Mouse (Mus musculus) hindbrain, embryonic 16.5 days (tissue): Measurements from ENCODE around the gene Igf2r. TPM values are rescaled to one million over a fixed set of nuclear protein-coding genes. Genes with fewer than 3 reads are reported as not detected.

Source experiments
- ATAC-seq: fragments of 200-750 bp; cut with Nextera tagmentation; 2 replicates; pipeline ENCODE4 v1.8.0; 2017; ENCODE audit warnings: moderate TSS enrichment, moderate library complexity
- H3K27ac ChIP-seq: fragments of 300-500 bp; sonication (generic); 2 replicates; pipeline ENCODE4 v1.5.1; 2014; ENCODE audit warnings: low read depth, mild to moderate bottlenecking, control low read depth, low read length, moderate library complexity
- H3K27me3 ChIP-seq: fragments of 300-500 bp; sonication (generic); replicated peaks from 2 replicates; pipeline ENCODE4 v1.6.1; 2014; ENCODE audit warnings: low read length; ENCODE audit not compliant: control insufficient read depth, insufficient read depth
- H3K36me3 ChIP-seq: fragments of 300-500 bp; sonication (generic); 2 replicates; pipeline ENCODE4 v1.6.1; 2014; ENCODE audit warnings: mild to moderate bottlenecking, low read length, moderate library complexity, mixed read lengths; ENCODE audit not compliant: control insufficient read depth, insufficient read depth
- H3K4me1 ChIP-seq: fragments of 300-500 bp; sonication (generic); 2 replicates; pipeline ENCODE4 v1.6.1; 2014; ENCODE audit warnings: low read depth, low read length; ENCODE audit not compliant: control insufficient read depth, insufficient read depth
- H3K4me2 ChIP-seq: fragments of 300-500 bp; sonication (generic); 2 replicates; pipeline ENCODE4 v1.6.1; 2014; ENCODE audit warnings: mild to moderate bottlenecking, low read length, control low read depth, moderate library complexity
- H3K4me3 ChIP-seq: fragments of 300-500 bp; sonication (generic); 2 replicates; pipeline ENCODE4 v1.5.1; 2014; ENCODE audit warnings: mild to moderate bottlenecking, low read length, control low read depth, moderate library complexity
- H3K9ac ChIP-seq: fragments of 300-500 bp; sonication (generic); 2 replicates; pipeline ENCODE4 v1.6.1; 2014; ENCODE audit warnings: low read depth, mild to moderate bottlenecking, control low read depth, low read length, moderate library complexity
- H3K9me3 ChIP-seq: fragments of 300-500 bp; sonication (generic); 2 replicates; pipeline ENCODE4 v1.6.1; 2014; ENCODE audit warnings: mild to moderate bottlenecking, low read length, moderate library complexity; ENCODE audit not compliant: control insufficient read depth
- WGBS: fragments of 180-500 bp; shearing (Covaris S2); extraction: QIAGEN DNeasy Blood & Tissue Kit; methylation state at CpG from one replicate; pipeline ENCODE4 v1.1.7; 2014; 5-methylcytosine and 5-hydroxymethylcytosine counted together
- polyA plus RNA-seq: library from polyadenylated mRNA; unstranded; fragments of >200 nt; fragmentation: Nextera tagmentation; extraction: Ambion mirVana; gene quantifications from 2 replicates; pipeline ENCODE4 v1.2.1, GENCODE M21; 2015

Gene Igf2r
- polyA plus RNA-seq, 1 experiment from 2014 or later: 6.4 TPM

DNA sequence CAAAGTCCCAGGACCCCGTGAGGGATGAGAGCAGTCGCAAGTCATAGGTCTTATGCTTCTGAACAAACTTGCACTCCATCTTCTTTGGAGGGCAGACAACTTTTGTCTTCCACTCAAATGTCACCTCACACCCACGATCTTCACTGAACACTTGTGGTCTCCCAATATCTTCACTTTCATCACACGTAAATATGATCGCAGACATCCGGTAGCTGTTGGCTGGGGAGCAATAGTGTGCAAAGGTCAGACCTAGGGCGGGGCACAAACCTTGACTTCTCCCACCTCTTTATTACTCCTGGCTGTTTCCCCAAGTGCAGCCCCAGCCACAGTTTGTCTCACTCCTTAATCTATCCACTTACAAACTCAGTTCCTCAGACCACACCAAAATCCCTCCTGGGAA is 77.6 kb downstream of the Igf2r start:
- H3K27me3 ChIP-seq: no peaks in the 10 kb centered on the region
- no peaks in the 10 kb centered on the region for H3K9me3 ChIP-seq
- no peak overlapping the region for H3K27ac ChIP-seq
- H3K36me3 ChIP-seq: peaks cover 53% of the 10 kb centered on the region
- H3K4me3 ChIP-seq: no peak overlapping the region
- no peaks in the 10 kb centered on the region for H3K4me1 ChIP-seq
- 93% methylated on average over 7 of the region's 7 CpGs for WGBS
- no peak for ATAC-seq
- no peak overlapping the region for H3K9ac ChIP-seq
- H3K4me2 ChIP-seq: no peak overlapping the region

DNA sequence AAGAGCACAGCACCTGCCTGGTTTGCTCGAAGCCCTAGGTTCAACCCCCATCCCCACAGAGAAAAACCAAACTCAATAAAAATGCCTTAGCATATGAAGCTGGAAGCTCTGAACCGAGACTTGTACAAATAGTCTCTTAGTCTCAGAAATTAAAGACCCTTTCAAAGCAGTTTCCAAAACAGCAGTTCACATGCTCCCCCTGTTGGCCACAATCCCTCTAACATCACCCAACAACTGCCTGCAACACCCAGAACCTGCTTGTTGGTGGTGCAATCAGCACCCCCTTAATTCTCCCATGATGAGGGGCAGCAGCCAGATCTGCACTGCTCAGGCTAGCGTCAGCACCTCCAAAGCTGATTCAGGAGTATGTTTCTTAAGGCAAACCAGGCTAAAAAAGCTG is 79.9 kb downstream of the Igf2r start:
- no peak for ATAC-seq
- WGBS: 76% methylated on average over 3 of the region's 3 CpGs
- H3K4me1 ChIP-seq: no peaks in the 10 kb centered on the region

GRCm38 (mm10) chr17:12688427-12689110 is 80.9 kb downstream of the Igf2r start:
- 87% methylated on average over 20 of the region's 20 CpGs for WGBS
- peak; percentile 81 for ATAC-seq

More for the DNA sequence above, 79.9 kb downstream of the Igf2r start:
- Histone ChIP-seq H3K9me3 (no peaks in the 10 kb centered on the region), H3K4me3 (no peak overlapping the region), H3K27ac (no peak overlapping the region), H3K36me3 (peaks cover 49% of the 10 kb centered on the region), H3K9ac (no peak overlapping the region), H3K4me2 (no peak overlapping the region), H3K27me3 (no peaks in the 10 kb centered on the region)

GRCm38 (mm10) chr17:12684928-12685624 is 84.4 kb downstream of the Igf2r start:
- ATAC-seq: no peak
- Histone ChIP-seq H3K4me1 (no peaks in the 10 kb centered on the region), H3K4me2 (no peak overlapping the region), H3K27me3 (no peaks in the 10 kb centered on the region), H3K9me3 (no peaks in the 10 kb centered on the region), H3K36me3 (peaks cover 40% of the 10 kb centered on the region), H3K9ac (no peak overlapping the region), H3K27ac (no peak overlapping the region), H3K4me3 (no peak overlapping the region)
- 91% methylated on average over 7 of the region's 7 CpGs for WGBS

More at GRCm38 (mm10) chr17:12688427-12689110, 80.9 kb downstream of the Igf2r start:
- no peak overlapping the region for H3K4me3 ChIP-seq
- no peak overlapping the region for H3K4me2 ChIP-seq
- H3K27ac ChIP-seq: no peak overlapping the region
- H3K9ac ChIP-seq: no peak overlapping the region
- no peaks in the 10 kb centered on the region for H3K9me3 ChIP-seq
- peaks cover 51% of the 10 kb centered on the region for H3K36me3 ChIP-seq
- no peaks in the 10 kb centered on the region for H3K4me1 ChIP-seq
- no peaks in the 10 kb centered on the region for H3K27me3 ChIP-seq

GRCm38 (mm10) chr17:12684412-12684811 is 85.1 kb downstream of the Igf2r start:
- no peaks in the 10 kb centered on the region for H3K27me3 ChIP-seq
- ATAC-seq: no peak
- no peaks in the 10 kb centered on the region for H3K4me1 ChIP-seq
- H3K27ac ChIP-seq: no peak overlapping the region
- H3K4me3 ChIP-seq: no peak overlapping the region
- H3K9me3 ChIP-seq: no peaks in the 10 kb centered on the region
- no peak overlapping the region for H3K4me2 ChIP-seq
- no peak overlapping the region for H3K9ac ChIP-seq
- 74% methylated on average over 4 of the region's 4 CpGs for WGBS
- peaks cover 38% of the 10 kb centered on the region for H3K36me3 ChIP-seq

GRCm38 (mm10) chr17:12683582-12683981 is 85.9 kb downstream of the Igf2r start:
- no peaks in the 10 kb centered on the region for H3K9me3 ChIP-seq
- H3K4me2 ChIP-seq: no peak overlapping the region
- H3K36me3 ChIP-seq: peaks cover 35% of the 10 kb centered on the region
- H3K4me1 ChIP-seq: no peaks in the 10 kb centered on the region
- no peak overlapping the region for H3K4me3 ChIP-seq
- no peaks in the 10 kb centered on the region for H3K27me3 ChIP-seq
- no peak overlapping the region for H3K27ac ChIP-seq
- WGBS: 97% methylated on average over 13 of the region's 13 CpGs
- ATAC-seq: no peak
- H3K9ac ChIP-seq: no peak overlapping the region

GRCm38 (mm10) chr17:12678261-12678660 is 91.2 kb downstream of the Igf2r start:
- no peak for ATAC-seq
- H3K9me3 ChIP-seq: no peaks in the 10 kb centered on the region
- peaks cover 5% of the 10 kb centered on the region; the same call in 1 of the 2 replicates for H3K36me3 ChIP-seq
- no peak overlapping the region for H3K4me2 ChIP-seq
- no peak overlapping the region for H3K4me3 ChIP-seq
- H3K9ac ChIP-seq: no peak overlapping the region
- no peak overlapping the region for H3K27ac ChIP-seq
- no peaks in the 10 kb centered on the region for H3K27me3 ChIP-seq
- H3K4me1 ChIP-seq: no peaks in the 10 kb centered on the region

DNA sequence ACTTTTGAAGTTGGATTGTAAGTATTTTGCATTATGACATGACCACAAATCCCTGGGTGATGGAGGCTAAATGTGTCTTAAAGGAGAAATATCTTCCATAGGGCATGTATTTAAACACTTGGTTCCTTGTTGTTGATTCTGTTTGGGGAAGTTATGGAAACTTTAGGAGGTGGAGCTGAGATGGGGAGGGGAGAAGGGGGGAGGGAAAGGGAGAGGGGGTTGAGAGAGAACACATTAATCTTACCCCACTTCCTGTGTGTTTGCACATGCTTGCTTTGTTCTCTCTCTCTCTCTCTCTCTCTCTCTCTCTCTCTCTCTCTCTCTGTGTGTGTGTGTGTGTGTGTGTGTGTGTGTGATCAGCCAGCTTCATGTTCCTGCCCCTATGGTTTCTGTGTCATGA is 92.3 kb downstream of the Igf2r start:
- Histone ChIP-seq H3K27ac (no peak overlapping the region), H3K27me3 (no peaks in the 10 kb centered on the region), H3K36me3 (peaks cover 3% of the 10 kb centered on the region; the same call in 1 of the 2 replicates), H3K4me1 (no peaks in the 10 kb centered on the region), H3K9ac (no peak overlapping the region), H3K9me3 (no peaks in the 10 kb centered on the region), H3K4me2 (no peak overlapping the region), H3K4me3 (no peak overlapping the region)
- ATAC-seq: no peak

DNA sequence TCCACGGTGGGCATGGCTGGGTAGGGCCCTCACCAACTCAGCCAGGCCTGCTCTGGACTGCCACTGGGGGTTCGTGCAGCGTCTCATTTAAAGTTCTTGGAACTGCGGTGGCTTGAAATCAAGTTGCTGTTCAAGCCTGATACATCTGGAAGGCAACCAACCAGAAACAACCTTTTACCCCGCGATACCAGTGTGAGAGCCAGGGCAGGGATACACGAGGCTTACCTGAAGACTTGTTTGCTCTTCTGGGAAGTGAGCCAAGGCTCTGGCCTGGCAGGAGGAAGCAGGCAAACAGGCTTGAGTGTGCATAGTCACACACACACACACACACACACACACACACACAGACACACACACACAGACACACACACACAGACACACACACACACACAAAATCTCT is 93.8 kb downstream of the Igf2r start, which contains the start of gene Slc22a1:
Gene Slc22a1, minus strand, starts transcription at position 184 of the 400 bp plus-strand sequence.
- Histone ChIP-seq H3K36me3 (peaks cover 3% of the 10 kb centered on the region; the same call in 1 of the 2 replicates), H3K4me1 (no peaks in the 10 kb centered on the region), H3K9me3 (no peaks in the 10 kb centered on the region), H3K27ac (no peak within 1 kb of the TSS), H3K4me3 (no peak within 1 kb of the TSS), H3K27me3 (no peaks in the 10 kb centered on the region), H3K4me2 (no peak within 1 kb of the TSS), H3K9ac (no peak within 1 kb of the TSS)
- ATAC-seq: no peak
- 85% methylated on average over 7 of the region's 7 CpGs for WGBS
